Comparison of ENCODE assay signal across 12 mouse cellular contexts in genomic region chr2:160334111-160334661, GRCm38 (mm10). TPM values are rescaled to one million over a fixed set of nuclear protein-coding genes. Genes with fewer than 3 reads are reported as not detected.
A peak's percentile ranks its signal among the peaks of the same experiment; 100 is the strongest.
DNase-seq lines count a peak whose midpoint lies in the region; ATAC-seq and TF ChIP-seq lines count a peak whose summit lies in the region.
"Had no signal": no experiment of that assay in that cellular context is flagged by ENCODE, and none has a peak within 500 bp of the region (broad histone marks: within the 10 kb centered on the region; RNA-seq: fewer than 3 reads in every experiment).

TSS of gene Gm826 (minus strand) at chr2:160334162.

- no peaks in the 10 kb centered on the region for H3K27me3 ChIP-seq in liver, adult 2 months (ENCODE audit: control insufficient read depth, insufficient read depth, low read length)
- H3K27me3 ChIP-seq in liver, postnatal 0 days (ENCODE audit: insufficient read depth, low read length): no peaks in the 10 kb centered on the region
- peaks cover 5% of the 10 kb centered on the region; the same call in 1 of the 2 replicates for H3K27me3 ChIP-seq in heart, embryonic 12.5 days (replicated peaks)
- H3K27me3 ChIP-seq in myocyte (ENCODE audit: control insufficient read depth, insufficient read depth, insufficient read length): no peaks in the 10 kb centered on the region
- H3K27me3 ChIP-seq in midbrain, embryonic 15.5 days (replicated peaks): no peaks in the 10 kb centered on the region
- H3K27me3 ChIP-seq in midbrain, postnatal 0 days (ENCODE audit: insufficient read depth, low read length): no peaks in the 10 kb centered on the region; the same call in 1 of the 2 replicates
- H3K27me3 ChIP-seq: hindbrain, embryonic 15.5 days; neural tube, embryonic 12.5 days had no signal

- H3K4me3 ChIP-seq in liver, adult 2 months (ENCODE audit: insufficient read depth, low read depth, low read length): no peak within 1 kb of the TSS
- no peak within 1 kb of the TSS for H3K4me3 ChIP-seq in liver, postnatal 0 days (ENCODE audit: low read depth, low read length)
- H3K4me3 ChIP-seq in heart, embryonic 12.5 days: no peak within 1 kb of the TSS
- H3K4me3 ChIP-seq in myocyte: no peak within 1 kb of the TSS
- no peak within 1 kb of the TSS for H3K4me3 ChIP-seq in midbrain, embryonic 15.5 days
- H3K4me3 ChIP-seq in midbrain, postnatal 0 days (ENCODE audit: low read depth, low read length): no peak within 1 kb of the TSS
- H3K4me3 ChIP-seq: hindbrain, embryonic 15.5 days; neural tube, embryonic 12.5 days had no signal

- peak within 1 kb of the TSS; percentile 45 for H3K9ac ChIP-seq in liver, adult 2 months (ENCODE audit: low read depth, low read length)
- H3K9ac ChIP-seq in liver, postnatal 0 days (replicated peaks): no peak within 1 kb of the TSS
- no peak within 1 kb of the TSS for H3K9ac ChIP-seq in heart, embryonic 12.5 days
- no peak within 1 kb of the TSS for H3K9ac ChIP-seq in midbrain, embryonic 15.5 days
- H3K9ac ChIP-seq in midbrain, postnatal 0 days (replicated peaks; ENCODE audit: low read length, poor library complexity, severe bottlenecking): no peak within 1 kb of the TSS
- H3K9ac ChIP-seq: hindbrain, embryonic 15.5 days; neural tube, embryonic 12.5 days had no signal

- WGBS in liver, adult 2 months: 7% methylated on average over 4 of the region's 4 CpGs
- 51% methylated on average over 4 of the region's 4 CpGs for WGBS in liver, postnatal 0 days (ENCODE audit: insufficient replicate concordance)
- 20% methylated on average over 4 of the region's 4 CpGs for WGBS in heart, embryonic 12.5 days
- 58% methylated on average over 4 of the region's 4 CpGs for WGBS in midbrain, embryonic 15.5 days
- WGBS in midbrain, postnatal 0 days: 59% methylated on average over 4 of the region's 4 CpGs

- H3K36me3 ChIP-seq in liver, adult 2 months (ENCODE audit: control insufficient read depth, insufficient read depth, low read length): no peaks in the 10 kb centered on the region
- H3K36me3 ChIP-seq in liver, postnatal 0 days (replicated peaks; ENCODE audit: insufficient read depth, low read length): no peaks in the 10 kb centered on the region
- no peaks in the 10 kb centered on the region for H3K36me3 ChIP-seq in heart, embryonic 12.5 days
- H3K36me3 ChIP-seq in myocyte (ENCODE audit: control insufficient read depth, insufficient read depth): no peaks in the 10 kb centered on the region
- no peaks in the 10 kb centered on the region for H3K36me3 ChIP-seq in midbrain, embryonic 15.5 days (replicated peaks)
- no peaks in the 10 kb centered on the region for H3K36me3 ChIP-seq in midbrain, postnatal 0 days (ENCODE audit: insufficient read depth, low read length)
- H3K36me3 ChIP-seq: hindbrain, embryonic 15.5 days; neural tube, embryonic 12.5 days had no signal

- no peaks in the 10 kb centered on the region for H3K9me3 ChIP-seq in liver, postnatal 0 days (ENCODE audit: low read length)
- H3K9me3 ChIP-seq in heart, embryonic 12.5 days (replicated peaks): no peaks in the 10 kb centered on the region
- H3K9me3 ChIP-seq in midbrain, embryonic 15.5 days: no peaks in the 10 kb centered on the region
- H3K9me3 ChIP-seq in midbrain, postnatal 0 days (ENCODE audit: low read length): no peaks in the 10 kb centered on the region
- H3K9me3 ChIP-seq: hindbrain, embryonic 15.5 days; neural tube, embryonic 12.5 days had no signal

- H3K79me2 ChIP-seq in liver, adult 2 months (ENCODE audit: control insufficient read depth, insufficient read depth, low read length): no peaks in the 10 kb centered on the region
- H3K79me2 ChIP-seq in myocyte (ENCODE audit: control insufficient read depth, insufficient read depth): no peaks in the 10 kb centered on the region

- H3K4me2 ChIP-seq in liver, postnatal 0 days (ENCODE audit: low read depth, low read length): no peak within 1 kb of the TSS
- H3K4me2 ChIP-seq in heart, embryonic 12.5 days: no peak within 1 kb of the TSS
- peak within 1 kb of the TSS; percentile 59 for H3K4me2 ChIP-seq in myocyte (ENCODE audit: low read depth)
- no peak within 1 kb of the TSS for H3K4me2 ChIP-seq in midbrain, embryonic 15.5 days
- no peak within 1 kb of the TSS for H3K4me2 ChIP-seq in midbrain, postnatal 0 days (ENCODE audit: low read depth, low read length, poor library complexity, severe bottlenecking)
- H3K4me2 ChIP-seq: hindbrain, embryonic 15.5 days; neural tube, embryonic 12.5 days had no signal

- TF ChIP-seq POLR2A in liver, adult 2 months (IDR thresholded peaks at IDR 0.05; ENCODE audit: extremely low read depth, insufficient read depth, low read length): no peak
- TF ChIP-seq POLR2A in myocyte (IDR thresholded peaks at IDR 0.05; ENCODE audit: insufficient read length, low read depth): no peak

- ATAC-seq in liver, postnatal 0 days: no peak
- ATAC-seq in heart, embryonic 12.5 days (ENCODE audit: insufficient number of reproducible peaks, low FRiP score): peak; percentile 34; the same call in 1 of the 2 replicates
- ATAC-seq in midbrain, embryonic 15.5 days (replicated peaks): no peak
- ATAC-seq in midbrain, postnatal 0 days (ENCODE audit: low FRiP score): no peak
- ATAC-seq: forebrain, embryonic 14.5 days had no signal

- TF ChIP-seq CTCF in liver, adult 2 months (IDR thresholded peaks at IDR 0.05; ENCODE audit: low read depth, low read length): no peak
- TF ChIP-seq CTCF in liver, postnatal 0 days (IDR thresholded peaks at IDR 0.05; ENCODE audit: low read depth): no peak
- TF ChIP-seq CTCF in midbrain, postnatal 0 days (IDR thresholded peaks at IDR 0.05): no peak

- DNase-seq in liver, adult 2 months (ENCODE audit: extremely low read depth, low read depth, low spot score): peak; percentile 94
- DNase-seq in liver, postnatal 0 days: no peak
- peak; percentile 67 for DNase-seq in kidney, postnatal 14 days
- DNase-seq in cerebellum, postnatal 36 days: no peak
- DNase-seq in midbrain, postnatal 0 days (ENCODE audit: low spot score): no peak
- DNase-seq: right cerebral cortex, postnatal 4 days had no signal

- TF ChIP-seq EP300 in liver, postnatal 0 days (IDR thresholded peaks at IDR 0.05; ENCODE audit: low read depth): no peak

- peaks cover 25% of the 10 kb centered on the region for H3K4me1 ChIP-seq in liver, adult 2 months (ENCODE audit: control insufficient read depth, insufficient read depth, low read length)
- H3K4me1 ChIP-seq in liver, postnatal 0 days (ENCODE audit: insufficient read depth): 0 out of 2 replicates have a peak, but pooled peaks cover 2% of the 10 kb centered on the region
- H3K4me1 ChIP-seq in heart, embryonic 12.5 days (replicated peaks): peaks cover 21% of the 10 kb centered on the region
- no peaks in the 10 kb centered on the region for H3K4me1 ChIP-seq in midbrain, embryonic 15.5 days
- no peaks in the 10 kb centered on the region for H3K4me1 ChIP-seq in midbrain, postnatal 0 days (ENCODE audit: insufficient read depth, low read length)
- H3K4me1 ChIP-seq: neural tube, embryonic 12.5 days had no signal

- no peak within 1 kb of the TSS for H3ac ChIP-seq in myocyte (ENCODE audit: control insufficient read depth, insufficient read length)

- peak within 1 kb of the TSS; percentile 82 for H3K27ac ChIP-seq in liver, adult 2 months (replicated peaks; ENCODE audit: insufficient read depth, low read depth, low read length)
- H3K27ac ChIP-seq in liver, postnatal 0 days (ENCODE audit: low read depth): no peak within 1 kb of the TSS
- H3K27ac ChIP-seq in heart, embryonic 12.5 days (ENCODE audit: poor library complexity, severe bottlenecking): no peak within 1 kb of the TSS
- H3K27ac ChIP-seq in midbrain, embryonic 15.5 days: no peak within 1 kb of the TSS
- H3K27ac ChIP-seq in midbrain, postnatal 0 days (ENCODE audit: low read depth, low read length): no peak within 1 kb of the TSS
- H3K27ac ChIP-seq: hindbrain, embryonic 15.5 days; neural tube, embryonic 12.5 days had no signal

TF ChIP-seq in myocyte, 11 proteins besides CTCF, POLR2A, EP300 and RAD21:
- TF ChIP-seq SRF (IDR thresholded peaks at IDR 0.05; ENCODE audit: control insufficient read depth, insufficient read length, low read depth) (no peak), CEBPB (IDR thresholded peaks at IDR 0.05; ENCODE audit: insufficient read depth, poor library complexity, severe bottlenecking) (no peak), USF1 (IDR thresholded peaks at IDR 0.05; ENCODE audit: low read depth) (no peak), REST (IDR thresholded peaks at IDR 0.05; ENCODE audit: insufficient read depth, insufficient read length) (no peak), TCF3 (IDR thresholded peaks at IDR 0.05; ENCODE audit: insufficient read length, low read depth) (no peak), E2F4 (IDR thresholded peaks at IDR 0.05; ENCODE audit: insufficient read depth) (no peak), POLR2AphosphoS2 (IDR thresholded peaks at IDR 0.05; ENCODE audit: insufficient read length, low read depth) (no peak), MAX (IDR thresholded peaks at IDR 0.05; ENCODE audit: low read depth) (no peak), TCF12 (IDR thresholded peaks at IDR 0.05; ENCODE audit: insufficient read depth, poor library complexity, severe bottlenecking) (no peak), MYOG (IDR thresholded peaks at IDR 0.05; ENCODE audit: control insufficient read depth in 1 of 3, insufficient read depth in 1 of 3, insufficient read length in 2 of 3, low read depth in 2 of 3) (no peak), MYOD1 (IDR thresholded peaks at IDR 0.05; ENCODE audit: control insufficient read depth in 1 of 3, insufficient read length in 2 of 3, low read depth in 2 of 3) (no peak)

RNA-seq across cellular contexts. Expression of gene Gm826, which starts in this region (rescaled TPM):
- 4.0 and 4.1 TPM in 2 replicates for total RNA-seq in liver, adult 2 months (2014; rRNA removed)
- 1.4 and 2.9 TPM in 2 replicates for polyA plus RNA-seq in liver, adult 2 months (2012; rRNA removed)
- polyA plus RNA-seq in liver, postnatal 0 days (2015; fragmentation: Nextera tagmentation; extraction: Ambion mirVana): 1.2 and 1.6 TPM in 2 replicates
- 25.5 and 32.2 TPM in 2 replicates for polyA plus RNA-seq in heart, embryonic 12.5 days (2016; fragmentation: Nextera tagmentation; extraction: Ambion mirVana)
- polyA plus RNA-seq in myocyte (2012; fragmentation: generic; extraction: Trizol): not detected
- polyA plus RNA-seq in midbrain, embryonic 15.5 days (2015; fragmentation: Nextera tagmentation; extraction: Ambion mirVana): not detected in 2 replicates
- not detected in 2 replicates for total RNA-seq in midbrain, postnatal 0 days (2014; rRNA removed)
- polyA plus RNA-seq in midbrain, postnatal 0 days (2015; fragmentation: Nextera tagmentation; extraction: Ambion mirVana): 0.22 TPM in 1 of 2 replicates, not detected in the other
- polyA plus RNA-seq: forebrain, embryonic 14.5 days; hindbrain, embryonic 15.5 days had no signal

Comparison
In these comparisons a context has a peak if more than half of its experiments do, and no peak if none do; other contexts are left out.
1. DNase-seq: peak in liver, adult 2 months (single experiment) and kidney, postnatal 14 days (single experiment); none in liver, postnatal 0 days (single experiment), cerebellum, postnatal 36 days (0 of 2) and midbrain, postnatal 0 days (single experiment).